Mouse (Mus musculus) urinary bladder, postnatal 0 days (tissue): ENCODE measurements around the gene Gbp2b. TPM values are rescaled to one million over a fixed set of nuclear protein-coding genes. Genes with fewer than 3 reads are reported as not detected.

ENCODE experiments used
- microRNA-seq: library from miRNA; unstranded; fragments of <30 nt; microRNA quantifications from one replicate; pipeline ENCODE4, GENCODE M21; 2016
- polyA plus RNA-seq: library from polyadenylated mRNA; unstranded; fragments of >200 nt; fragmentation: Nextera tagmentation; extraction: Ambion mirVana; gene quantifications from 2 replicates; pipeline ENCODE4 v1.2.1, GENCODE M21; 2015

Gbp2b gene
- polyA plus RNA-seq, result not detected in 2 replicates

DNA sequence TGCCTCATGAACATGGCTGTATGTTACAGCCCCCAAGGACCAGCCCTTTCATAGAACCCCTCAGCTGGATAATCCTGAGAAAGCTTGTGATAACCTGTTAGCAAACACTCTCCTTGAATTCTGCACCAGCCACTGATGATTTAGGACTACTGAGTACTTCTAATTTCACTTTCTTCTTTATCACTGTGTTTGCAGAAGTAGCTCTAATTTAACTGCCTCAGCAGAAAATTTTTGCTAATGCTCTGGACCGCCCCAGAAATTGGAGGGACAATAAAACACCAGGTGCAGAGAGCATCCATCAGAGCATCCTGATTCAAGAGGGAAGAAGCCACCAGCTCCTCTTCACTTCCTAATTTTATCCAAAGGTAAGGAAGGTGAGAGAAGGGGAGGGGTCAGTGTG, at the start of gene Gbp2b:
Gene Gbp2b (plus strand): TSS at position 301 of the 400 bp plus-strand sequence.

DNA sequence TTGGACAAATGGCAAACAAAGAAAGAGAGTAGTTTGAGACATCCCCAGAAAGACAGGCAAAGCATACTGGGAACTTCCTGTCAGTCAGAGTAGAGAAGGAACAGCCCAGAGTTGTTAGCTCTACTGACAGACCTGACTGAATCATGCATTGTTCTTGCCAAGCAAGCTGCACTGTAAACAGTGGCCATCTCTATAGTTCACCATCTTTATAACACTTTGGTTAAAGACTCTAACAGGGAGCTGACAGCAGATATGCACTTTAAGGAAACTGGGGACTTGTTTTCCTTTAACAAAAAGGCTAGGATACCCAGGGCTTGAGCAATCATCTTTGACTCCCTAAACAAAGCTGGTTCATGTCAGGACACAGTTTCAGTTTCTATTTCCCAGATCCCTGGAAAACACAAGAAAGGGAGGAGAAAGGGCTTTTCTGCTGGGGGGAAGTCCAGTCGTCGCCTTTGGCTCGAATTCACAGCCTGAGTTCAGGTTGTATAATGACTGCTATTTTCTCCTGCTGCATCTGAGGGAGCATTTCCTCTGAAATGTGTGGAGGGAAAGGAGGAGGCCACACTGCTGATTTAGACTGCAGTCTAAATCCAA, 34.9 kb upstream of the Gbp2b start, which contains the start of gene Gbp3:
Gene Gbp3 (plus strand): TSS at position 395 of the 597 bp plus-strand sequence.

GRCm38 (mm10) chr3:142620111-142620955, 25.7 kb downstream of the Gbp2b start, which contains the start of gene Gbp2:
Gene Gbp2, plus strand, starts transcription at chr3:142620602.

Small RNA genes within 50 kb of the gene (microRNA-seq; reads per million reads assigned to microRNA genes)
- not detected for gene Mir6381

Other genes with a start within 250 kb of the Gbp2b start
- 51.2 and 74.0 TPM in 2 replicates for gene Pdlim5, start 199.2 kb upstream of the Gbp2b start, polyA plus RNA-seq
- gene Gbp5, start 100.9 kb upstream of the Gbp2b start, polyA plus RNA-seq, result 0.68 and 1.1 TPM in 2 replicates
- 5.8 and 5.9 TPM in 2 replicates for gene Gbp7, start 64.5 kb upstream of the Gbp2b start, polyA plus RNA-seq
- 5.6 and 6.0 TPM in 2 replicates for gene Gbp3, start 34.8 kb upstream of the Gbp2b start, polyA plus RNA-seq
- gene Gbp2, start 25.8 kb downstream of the Gbp2b start, polyA plus RNA-seq, result 15.7 and 21.1 TPM in 2 replicates
- gene Kyat3, start 106.2 kb downstream of the Gbp2b start, polyA plus RNA-seq, result 5.9 and 7.6 TPM in 2 replicates
- 50.4 and 53.3 TPM in 2 replicates for gene Gtf2b, start 170.2 kb downstream of the Gbp2b start, polyA plus RNA-seq